Mouse (Mus musculus) gastrocnemius, postnatal 10 days (tissue): Measurements from ENCODE around the gene Srsf2. TPM values are rescaled to one million over a fixed set of nuclear protein-coding genes. Genes with fewer than 3 reads are reported as not detected.
"Not testable (repeated sequence)": the region's sequence is repeated elsewhere in the genome, so short reads cannot be mapped to it uniquely, and the experiment has no call there.

Source experiments
- DNase-seq: peaks from one replicate; pipeline ENCODE4 v3.0.0; 2021; ENCODE audit warnings: mixed read lengths
- total RNA-seq, 2 experiments: library from RNA; stranded (reverse); gene quantifications; 2 replicates each; pipeline ENCODE4 v1.2.3; 2021

Gene Srsf2
- total RNA-seq, 2 experiments from 2014 or later: 123 to 146 TPM

DNA sequence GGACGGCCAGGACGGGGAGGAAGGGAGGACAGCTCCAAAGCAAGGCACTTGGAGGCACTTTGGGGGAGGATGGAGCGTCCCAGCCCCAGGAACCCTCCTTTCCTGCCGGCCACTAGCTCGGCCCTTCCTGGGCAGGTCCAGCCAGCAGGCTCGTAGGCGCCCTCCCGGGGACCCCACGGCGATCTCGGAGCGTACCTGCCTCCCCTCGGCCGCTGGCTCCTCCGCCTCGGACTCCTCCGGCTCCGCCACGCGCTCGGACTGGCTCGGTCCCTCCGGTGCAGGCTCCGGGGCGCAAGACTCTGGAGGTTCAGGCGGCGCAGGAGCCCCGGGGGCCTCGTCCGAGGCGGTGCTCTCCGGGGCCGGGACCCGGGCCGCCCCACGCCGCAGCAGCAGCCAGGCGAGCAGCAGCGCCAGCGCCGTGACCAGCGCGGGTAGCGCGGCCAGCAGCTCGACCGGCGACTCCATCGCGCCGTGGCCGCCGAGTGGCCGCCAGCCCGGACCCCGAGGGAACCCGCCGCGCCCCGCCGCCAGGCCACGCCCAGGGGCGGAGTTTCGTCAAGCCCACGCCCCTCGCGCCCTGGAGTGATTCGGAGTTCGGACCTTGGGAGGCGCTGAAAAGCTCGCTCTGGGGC is 25.2 kb downstream of the Srsf2 start, which contains the start of gene Mxra7:
Gene Mxra7, minus strand, starts transcription at position 513 of the 632 bp plus-strand sequence.
- DNase-seq: peak; percentile 92

GRCm38 (mm10) chr11:116826550-116827504 is 26.1 kb downstream of the Srsf2 start:
- DNase-seq: no peak

DNA sequence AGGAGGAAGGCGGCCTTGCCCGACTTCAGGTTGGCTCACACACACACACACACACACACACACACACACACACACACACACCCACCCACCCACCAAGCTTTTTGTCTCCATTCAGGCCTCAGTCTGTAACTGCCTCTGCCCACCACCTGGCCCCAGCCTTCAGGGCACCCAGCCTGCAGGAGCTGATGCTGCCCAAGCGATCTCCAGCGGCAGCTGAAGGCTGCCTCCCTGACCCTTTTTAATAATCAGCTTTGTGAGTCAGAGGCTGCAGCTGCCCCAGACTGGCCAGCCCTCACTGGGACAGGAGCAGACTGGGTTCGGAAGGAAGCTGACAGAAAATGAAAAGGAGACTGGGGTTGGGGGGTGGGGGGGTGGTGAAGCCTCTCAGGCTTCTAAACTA is 27.7 kb downstream of the Srsf2 start:
- DNase-seq: no peak

DNA sequence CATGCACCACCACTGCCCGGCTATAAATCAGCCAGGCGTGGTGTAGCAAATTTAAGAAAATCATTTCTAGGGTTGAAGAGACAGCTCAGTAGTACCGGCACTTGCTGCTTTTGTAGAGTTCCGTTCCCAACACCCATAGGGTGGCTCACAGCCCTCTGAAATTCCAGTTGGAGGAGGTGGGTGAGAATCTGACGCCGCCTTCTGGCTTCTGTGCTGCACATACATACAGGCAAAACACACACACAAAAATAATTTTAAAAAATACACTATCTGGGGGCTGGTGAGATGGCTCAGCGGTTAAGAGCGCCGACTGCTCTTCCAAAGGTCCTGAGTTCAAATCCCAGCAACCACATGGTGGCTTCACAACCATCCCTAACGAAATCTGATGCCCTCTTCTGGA is 29.0 kb downstream of the Srsf2 start:
- DNase-seq: not testable (repeated sequence)

GRCm38 (mm10) chr11:116823255-116823654 is 29.6 kb downstream of the Srsf2 start:
- no peak for DNase-seq

DNA sequence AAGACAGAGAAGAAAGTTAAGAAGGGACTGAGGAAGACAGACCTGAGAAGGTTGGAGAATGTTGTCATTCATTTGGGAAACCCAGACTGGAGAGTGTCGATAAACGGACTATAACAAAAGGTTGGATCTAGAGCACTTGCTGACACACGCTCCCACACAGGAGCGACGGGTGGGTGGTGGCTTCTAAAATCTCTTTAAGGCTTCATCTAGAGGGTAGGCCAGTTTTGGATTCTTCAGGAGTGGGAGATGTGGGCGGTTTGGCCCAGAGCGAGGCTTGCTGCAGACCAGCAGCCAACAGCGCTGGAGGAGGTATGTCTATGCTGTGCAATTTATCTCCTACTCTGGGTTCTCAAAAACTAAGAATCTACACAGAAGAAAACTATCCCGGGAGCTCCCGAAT is 30.3 kb downstream of the Srsf2 start:
- DNase-seq: no peak

DNA sequence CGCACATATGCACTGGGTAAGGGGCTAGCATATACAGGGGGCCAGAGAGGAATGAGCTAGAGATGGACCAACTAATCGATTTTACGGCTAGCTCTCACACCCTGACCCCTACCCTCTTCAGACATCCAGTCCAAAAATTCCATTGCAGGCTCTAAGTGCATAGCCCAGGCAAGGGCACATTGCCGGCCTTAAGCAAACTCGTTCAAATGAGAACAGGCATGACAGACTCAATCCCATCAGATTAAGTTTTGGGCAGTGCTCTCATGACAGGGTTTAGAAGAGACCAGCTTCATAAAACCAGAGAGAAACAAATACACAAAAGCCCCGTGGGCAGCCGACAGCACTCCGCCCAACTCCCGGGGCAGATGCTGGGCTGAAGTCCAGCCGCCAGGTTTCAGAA is 30.7 kb downstream of the Srsf2 start:
- DNase-seq: no peak

GRCm38 (mm10) chr11:116821057-116821940 is 31.6 kb downstream of the Srsf2 start:
- DNase-seq: no peak

- no peak for DNase-seq
Measured at GRCm38 (mm10) chr11:116819932-116820593, 32.8 kb downstream of the Srsf2 start.

- DNase-seq: no peak
Measured at GRCm38 (mm10) chr11:116818722-116819121, 34.2 kb downstream of the Srsf2 start.

DNA sequence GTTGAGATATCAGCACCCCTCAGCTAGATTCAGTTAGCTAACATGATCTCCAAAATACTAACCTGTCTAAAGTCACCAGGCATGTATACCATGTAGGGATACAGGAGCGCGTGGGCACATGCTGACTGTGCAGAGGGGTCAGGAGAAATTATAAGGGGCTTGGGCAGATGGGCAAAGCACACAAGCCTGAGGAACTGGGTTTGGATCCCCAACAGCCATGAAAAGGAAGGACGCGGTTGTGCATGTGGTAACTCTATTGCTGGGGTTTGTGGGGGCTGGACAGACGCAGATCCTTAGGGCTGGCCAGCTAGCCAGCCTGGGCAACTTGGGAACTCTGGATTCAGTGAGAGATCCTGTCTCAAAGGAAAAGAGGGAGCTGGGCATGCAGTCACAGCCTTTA is 35.3 kb downstream of the Srsf2 start:
- no peak for DNase-seq

DNA sequence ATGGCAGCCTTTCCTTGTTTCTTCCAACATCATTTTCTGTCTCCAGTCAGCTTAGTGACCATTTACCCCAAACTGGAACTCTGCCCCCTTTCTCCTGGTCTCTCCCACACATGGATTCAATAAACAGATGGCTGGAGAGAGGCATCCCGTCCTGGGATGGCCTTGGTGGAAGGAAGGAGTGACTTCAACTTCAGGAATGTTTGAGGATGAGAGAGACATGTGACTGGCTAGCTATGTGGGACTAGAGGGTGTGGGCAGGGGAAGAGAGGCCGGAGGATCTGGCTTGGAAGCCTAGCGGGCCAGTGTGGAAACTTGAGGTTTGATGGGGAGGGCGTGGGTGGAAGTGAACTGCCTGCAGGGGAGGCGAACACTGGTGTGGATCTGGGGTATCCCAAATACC is 36.1 kb downstream of the Srsf2 start:
- DNase-seq: no peak

DNA sequence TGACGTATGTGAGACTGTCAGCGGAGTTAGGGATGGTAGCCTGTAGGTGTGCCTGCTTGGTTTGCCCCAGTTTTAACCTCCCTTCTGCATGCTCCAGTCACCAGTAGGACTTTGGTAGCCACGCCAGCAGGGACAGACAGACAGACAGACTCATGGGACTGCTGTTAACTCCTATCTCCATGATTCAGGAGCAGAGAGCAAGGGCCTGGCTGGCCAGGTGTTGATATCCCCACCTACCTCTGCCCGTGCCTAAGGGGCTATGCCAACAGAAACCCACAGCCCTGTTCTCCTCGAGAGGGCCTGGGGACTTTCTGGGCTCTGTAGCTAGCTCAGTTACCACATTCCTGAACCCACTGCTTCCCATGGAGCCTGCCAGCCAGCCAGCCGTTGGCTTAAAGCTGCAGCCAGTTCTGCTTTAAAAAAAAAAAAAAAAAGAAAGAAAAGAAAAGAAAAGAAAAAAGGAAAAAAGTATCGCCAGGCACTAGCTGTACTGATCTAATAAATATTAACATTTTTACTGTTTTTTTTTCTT is 37.9 kb downstream of the Srsf2 start:
- no peak for DNase-seq

DNA sequence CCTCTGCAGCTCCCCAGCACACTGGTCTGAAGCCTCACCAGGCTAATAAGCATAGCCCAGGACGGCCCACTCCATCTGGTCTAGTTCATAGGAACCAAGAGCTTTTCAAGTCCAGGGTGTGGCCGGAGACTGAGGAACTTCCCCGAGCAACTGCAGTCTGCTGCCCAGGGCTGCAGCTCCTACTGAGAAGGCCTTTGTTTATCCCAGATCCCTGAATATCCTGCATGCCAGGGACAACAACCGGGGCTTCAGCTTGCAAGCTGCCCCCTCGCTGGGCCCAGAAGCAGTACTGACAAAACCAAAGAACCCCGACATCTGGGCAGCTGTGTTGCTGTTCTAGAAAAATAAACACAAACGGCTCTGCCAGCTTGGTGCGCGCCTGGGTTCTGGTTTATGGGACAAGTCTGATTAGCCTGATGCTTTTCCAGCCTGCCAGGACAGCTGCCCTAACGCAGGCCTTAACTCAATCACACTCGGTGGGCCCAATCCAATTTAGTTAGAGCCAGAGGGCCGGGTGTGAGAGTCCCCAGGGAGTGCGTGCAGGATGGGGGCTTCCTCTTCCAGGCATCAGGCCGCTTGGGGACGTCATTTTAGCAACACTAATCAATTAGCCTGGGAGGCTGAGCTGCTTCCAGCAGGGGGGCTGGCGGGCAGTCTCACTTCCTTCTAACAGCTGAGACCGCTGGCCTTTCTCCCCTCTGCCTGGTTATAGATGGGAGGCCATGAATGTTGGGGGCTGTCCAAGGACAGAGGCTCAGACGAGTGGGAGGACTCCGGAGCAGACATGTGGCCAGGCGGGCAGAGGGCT is 38.6 kb downstream of the Srsf2 start:
- peak; percentile 77 for DNase-seq

DNA sequence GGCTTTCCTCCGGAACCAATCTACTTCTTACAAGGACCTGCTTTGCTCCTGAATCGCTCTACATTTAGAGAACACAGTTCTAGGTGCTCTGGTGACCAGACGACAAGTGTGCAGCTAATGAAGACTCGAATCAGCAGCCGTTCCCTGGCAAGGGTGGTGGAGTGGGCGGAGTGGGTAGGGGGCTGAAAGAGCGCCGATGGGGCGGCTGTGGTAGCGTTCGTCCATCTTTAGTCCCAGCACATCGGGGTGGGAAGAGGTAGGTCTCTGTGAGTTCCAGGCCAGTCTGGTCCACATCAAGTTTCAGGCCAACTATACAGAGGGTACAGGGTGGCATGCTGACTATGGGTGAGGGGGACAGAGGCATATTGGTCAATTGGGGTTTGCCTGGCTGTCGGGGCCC is 39.3 kb downstream of the Srsf2 start:
- no peak for DNase-seq

DNA sequence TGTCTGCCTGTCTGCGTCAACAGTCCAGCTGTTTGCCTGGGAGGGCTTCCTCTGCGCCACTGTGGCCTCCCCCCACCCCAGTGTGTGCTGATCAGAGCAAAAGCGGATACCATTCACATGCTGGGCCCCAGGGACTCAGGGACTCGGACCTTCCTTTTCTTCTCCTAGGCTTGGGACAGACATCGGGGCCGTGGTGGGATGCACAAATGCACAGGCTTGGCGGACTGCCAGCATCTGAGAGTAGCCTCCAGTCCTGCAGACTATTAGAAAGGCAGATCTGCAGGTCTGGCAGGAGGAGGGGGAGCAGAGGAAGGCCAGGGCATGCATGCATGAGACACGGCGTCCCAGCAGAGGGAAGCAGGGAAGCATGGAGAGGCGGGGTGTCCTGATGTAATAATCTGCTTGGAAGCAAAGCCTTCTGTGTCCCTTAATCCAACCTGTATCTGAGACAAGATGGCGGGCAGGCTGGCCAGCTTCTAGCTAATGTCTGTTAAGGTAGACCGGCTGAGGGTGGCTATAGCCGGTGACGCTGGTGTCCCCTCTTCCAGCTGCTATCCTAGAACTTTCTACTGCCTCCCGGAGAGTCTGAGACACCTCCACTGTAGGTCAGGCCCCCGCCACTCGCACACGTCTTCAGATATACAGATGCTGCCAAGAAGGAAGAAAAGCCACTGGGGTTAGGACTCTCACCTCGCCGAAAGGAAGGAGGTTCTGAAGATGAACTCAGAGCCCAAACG is 39.9 kb downstream of the Srsf2 start:
- DNase-seq: no peak

DNA sequence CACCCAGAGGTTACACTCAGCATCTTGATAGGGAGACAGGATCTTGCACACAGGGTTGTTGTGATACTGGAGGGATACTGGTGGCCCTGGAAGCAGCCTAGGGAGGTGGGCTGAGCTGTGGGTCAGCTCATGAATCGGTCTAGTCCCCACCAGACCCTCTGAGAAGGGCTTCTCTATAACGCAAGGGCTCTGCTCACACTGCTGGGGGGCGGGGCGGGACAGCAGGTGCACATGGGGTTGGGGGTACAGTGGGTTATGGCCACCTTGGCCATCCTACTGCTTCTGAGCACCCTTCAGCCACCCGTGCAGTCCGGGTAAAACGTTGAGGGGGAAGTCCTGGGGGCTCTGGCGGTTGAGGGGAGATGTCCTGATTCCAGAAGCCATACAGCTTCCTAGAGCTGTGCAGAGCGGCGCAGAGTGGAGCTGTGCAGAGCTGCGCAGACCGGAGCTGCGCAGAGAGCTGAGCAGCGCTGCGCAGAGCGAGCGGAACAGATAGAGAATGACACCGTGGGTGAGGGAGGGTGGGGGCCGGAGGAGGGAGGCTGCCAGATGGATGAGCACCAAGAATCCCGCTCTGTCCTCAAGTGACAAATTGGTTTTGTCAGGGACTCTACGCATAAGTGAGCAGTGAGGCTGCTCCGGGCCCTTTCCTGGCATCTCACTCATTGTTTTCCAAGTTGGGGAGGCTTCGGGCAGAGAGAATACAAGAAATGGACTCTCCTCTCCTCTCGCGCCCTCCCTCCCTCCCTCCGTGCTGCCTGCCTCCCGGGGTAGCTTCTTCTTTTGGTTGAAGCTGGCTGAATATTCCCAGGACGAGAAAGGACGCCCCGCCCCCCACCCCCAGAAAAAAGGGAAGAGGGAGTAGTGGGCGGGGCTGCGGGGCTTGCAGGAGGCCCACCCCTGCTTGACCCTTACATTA is 41.7 kb downstream of the Srsf2 start:
- DNase-seq: peak; percentile 57

DNA sequence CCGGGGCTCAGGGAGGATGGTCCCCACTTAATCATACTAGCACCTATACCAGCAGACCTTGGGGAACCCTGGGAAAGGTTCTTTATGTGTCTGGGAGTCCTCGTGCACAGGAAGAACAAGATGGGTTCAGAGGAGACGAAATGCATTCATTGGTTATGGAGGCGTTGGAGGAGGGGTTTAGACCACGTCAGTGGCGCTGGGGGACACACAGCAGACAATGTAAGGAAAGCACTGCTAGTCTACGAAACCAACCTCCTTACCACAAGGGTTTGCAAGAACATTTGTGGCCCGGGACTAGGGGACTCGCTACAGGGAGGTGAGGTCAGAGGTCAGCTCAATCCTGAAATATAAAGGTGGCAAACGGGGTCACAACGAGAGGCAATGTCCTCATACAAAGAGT is 42.4 kb downstream of the Srsf2 start:
- no peak for DNase-seq

GRCm38 (mm10) chr11:116809520-116809919 is 43.4 kb downstream of the Srsf2 start:
- DNase-seq: no peak
